Mouse (Mus musculus) G1E-ER4 (cell line): ENCODE data around the gene Gpr19. TPM values are rescaled to one million over a fixed set of nuclear protein-coding genes. Genes with fewer than 3 reads are reported as not detected.

Experiments used
- GATA1 ChIP-seq: IDR thresholded peaks from one replicate; pipeline ENCODE4 v1.8.0; 2012; ENCODE audit warnings: low read length, inconsistent platforms
- polyA plus RNA-seq: library from polyadenylated mRNA; stranded (reverse); fragments of >175 nt; gene quantifications from 2 replicates; pipeline ENCODE4 v1.2.3, GENCODE M21; 2012

Gpr19 gene
- polyA plus RNA-seq, result 1.7 and 1.8 TPM in 2 replicates

DNA sequence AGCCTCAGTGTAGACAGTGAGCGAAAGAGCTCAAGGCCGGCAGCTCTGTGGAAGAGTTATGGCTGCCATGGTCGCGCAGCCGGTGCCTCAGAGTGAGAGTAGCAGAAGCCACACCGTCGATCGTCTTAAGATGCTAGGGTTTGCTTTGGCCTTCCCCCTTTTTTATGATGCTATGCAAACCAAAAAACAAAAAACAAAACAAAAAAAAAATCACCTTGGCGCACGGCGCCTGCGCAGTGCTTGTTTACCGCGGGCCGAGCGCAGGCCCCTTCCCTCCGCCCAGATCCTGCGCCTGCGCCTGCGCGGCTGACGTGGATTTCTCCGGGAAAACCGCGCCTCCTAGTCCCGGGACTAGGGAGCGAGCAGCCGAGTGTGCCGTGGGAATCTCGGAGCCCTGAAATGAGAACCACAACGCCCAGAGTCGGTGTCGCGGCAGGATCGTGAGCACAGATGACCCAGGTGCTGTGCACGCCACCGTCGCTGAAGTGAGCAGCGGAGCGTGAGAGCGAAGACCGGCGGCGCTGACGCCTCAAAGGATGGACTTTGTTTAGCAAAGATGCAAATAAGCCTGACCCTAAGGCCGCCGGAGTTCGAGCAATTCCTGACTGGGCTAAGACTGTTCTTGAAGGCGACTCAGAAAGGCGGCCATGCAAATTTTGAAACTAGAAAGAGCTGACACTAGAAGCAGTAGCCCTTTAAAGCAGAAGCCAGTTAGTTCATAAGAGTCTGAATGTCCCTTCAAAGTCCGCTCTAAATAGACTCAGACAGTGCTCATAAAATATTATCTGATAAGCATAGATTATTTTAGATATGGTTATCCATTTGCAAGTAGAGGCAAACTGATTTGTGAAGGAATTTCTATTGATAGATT is at the start of gene Gpr19:
Gpr19 (minus strand) TSS at position 484 of the 871 bp plus-strand sequence.
- no peak for TF ChIP-seq GATA1

- TF ChIP-seq GATA1, result no peak
Measured at GRCm38 (mm10) chr6:134947311-134948087, 49.1 kb upstream of the Gpr19 start.

GRCm38 (mm10) chr6:134946858-134947257 is 48.5 kb upstream of the Gpr19 start:
- no peak for TF ChIP-seq GATA1

GRCm38 (mm10) chr6:134946054-134946453 is 47.7 kb upstream of the Gpr19 start:
- TF ChIP-seq GATA1, result no peak

GRCm38 (mm10) chr6:134943759-134944407 is 45.5 kb upstream of the Gpr19 start:
- no peak for TF ChIP-seq GATA1

DNA sequence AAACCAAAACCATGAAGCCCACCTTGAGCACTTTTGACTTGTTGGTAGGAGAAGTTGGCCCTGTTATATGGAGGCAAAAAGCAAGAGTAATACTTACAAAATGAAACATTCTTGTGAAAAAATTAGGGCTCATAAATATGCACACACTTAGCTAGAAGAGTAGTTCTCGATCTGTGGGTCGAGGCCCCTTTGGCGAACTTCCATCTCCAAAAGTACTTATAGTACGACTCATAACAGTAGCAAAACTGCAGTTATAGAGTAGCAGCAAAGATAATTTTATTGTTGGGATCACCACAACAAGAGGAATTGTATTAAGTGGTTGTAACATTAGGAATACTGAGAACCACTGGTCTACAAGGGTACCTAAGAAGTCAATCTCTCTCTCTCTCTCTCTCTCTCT is 41.4 kb upstream of the Gpr19 start:
- no peak for TF ChIP-seq GATA1

DNA sequence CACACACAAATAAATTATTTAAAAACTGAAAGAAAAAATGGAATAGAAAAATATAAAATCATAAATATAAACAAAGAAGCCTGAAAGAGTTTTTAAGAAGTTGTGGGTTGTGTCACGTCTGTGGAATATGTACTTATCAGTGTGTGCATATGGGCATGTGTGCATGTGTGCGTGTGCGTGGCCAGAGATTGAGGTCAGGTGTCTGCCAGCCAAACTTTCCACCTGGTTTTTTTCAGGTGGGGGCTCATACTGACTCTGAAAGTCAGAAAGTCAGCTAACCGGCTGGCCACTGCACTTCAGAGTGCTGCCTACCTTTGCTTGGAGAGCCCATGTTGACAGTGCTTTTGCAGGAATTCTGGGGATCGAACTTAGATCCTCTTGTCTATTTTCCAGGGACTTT is 35.9 kb upstream of the Gpr19 start:
- no peak for TF ChIP-seq GATA1

DNA sequence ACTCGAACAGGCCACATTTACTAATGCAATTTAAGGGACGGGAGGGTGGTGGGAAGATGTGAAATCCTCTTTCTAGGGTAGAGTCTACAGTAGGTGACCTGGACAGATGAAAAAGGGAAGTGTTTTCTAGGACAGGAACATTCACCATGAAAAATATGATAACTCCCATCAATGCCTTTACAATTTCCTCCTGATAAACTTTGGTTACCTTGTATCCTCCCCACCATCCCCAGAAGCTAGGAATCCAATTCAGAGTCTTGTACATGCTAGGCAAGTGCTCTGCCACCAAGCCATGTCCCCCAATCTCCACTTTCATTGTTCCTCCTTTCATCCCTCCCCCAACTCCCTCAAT is 34.8 kb upstream of the Gpr19 start:
- TF ChIP-seq GATA1, result no peak

DNA sequence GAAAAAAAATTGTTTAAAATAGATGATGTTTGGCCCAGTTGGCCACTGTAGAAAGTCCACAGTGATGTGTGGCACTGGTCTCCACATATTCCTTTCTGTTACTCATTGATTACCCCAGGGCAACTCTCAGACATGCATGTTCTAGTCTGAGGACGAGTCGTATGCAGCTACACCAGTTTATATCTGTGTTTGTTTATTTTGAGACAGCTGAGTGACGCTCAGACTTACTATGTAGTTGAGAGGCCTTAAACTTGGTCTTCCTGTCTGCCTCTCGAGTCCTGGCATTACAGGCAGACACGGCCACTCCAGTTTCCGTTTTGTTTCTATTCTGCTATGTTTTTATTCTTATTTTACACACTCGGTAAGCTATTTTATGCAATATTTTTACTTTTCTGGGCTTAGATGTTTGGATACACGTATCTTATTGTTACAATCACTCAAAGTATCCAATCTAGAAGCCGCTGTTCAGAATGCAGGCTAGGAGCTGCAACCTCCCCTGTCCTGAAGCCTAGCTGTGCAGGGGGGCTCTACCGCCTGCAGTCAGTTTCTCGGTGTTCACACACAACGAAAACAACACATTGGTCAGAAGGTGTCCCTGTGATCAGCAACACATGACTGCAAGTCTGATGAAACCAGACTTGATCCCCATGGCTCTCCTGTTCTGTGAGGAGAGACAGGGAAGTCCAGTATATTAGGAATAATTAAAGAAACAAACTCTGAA is 34.3 kb upstream of the Gpr19 start:
- TF ChIP-seq GATA1, result no peak

DNA sequence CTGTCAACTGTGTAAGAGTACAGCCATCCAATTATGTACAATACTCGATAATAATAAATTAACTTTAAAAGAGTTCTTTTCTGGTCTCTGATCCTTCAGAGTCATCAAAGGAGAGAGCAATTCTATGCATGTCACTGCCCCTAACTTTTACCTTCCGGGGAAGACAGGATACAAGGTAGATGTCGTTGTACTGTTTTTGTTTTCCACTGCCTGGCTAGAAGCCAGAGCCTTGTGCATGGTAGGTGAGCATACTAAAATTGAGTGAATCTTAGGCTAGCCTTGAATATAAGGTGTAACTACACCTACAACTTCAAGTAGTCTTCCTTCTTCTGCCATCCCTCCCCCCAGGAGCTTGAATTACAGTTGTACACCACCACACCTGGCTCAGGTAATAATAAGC is 32.8 kb upstream of the Gpr19 start:
- TF ChIP-seq GATA1, result no peak

DNA sequence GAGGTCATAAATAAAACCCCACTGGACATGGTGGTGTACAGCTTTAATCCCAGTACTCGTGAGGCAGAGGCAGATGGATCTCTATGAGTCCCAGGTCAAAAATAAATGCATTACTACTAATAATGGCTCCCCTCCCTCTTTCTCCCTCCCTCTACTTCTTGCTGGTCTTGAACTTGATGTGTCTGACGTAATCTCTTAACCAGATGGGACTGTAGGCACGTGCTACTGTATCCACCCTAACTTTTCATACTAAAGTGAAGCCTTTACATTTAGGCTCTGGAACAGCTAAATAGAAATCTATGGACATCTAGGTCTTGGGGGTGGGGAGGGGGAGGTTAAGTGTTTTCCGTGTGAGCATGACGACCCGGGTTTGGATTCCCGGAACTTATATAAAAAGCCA is 32.0 kb upstream of the Gpr19 start:
- TF ChIP-seq GATA1, result no peak

DNA sequence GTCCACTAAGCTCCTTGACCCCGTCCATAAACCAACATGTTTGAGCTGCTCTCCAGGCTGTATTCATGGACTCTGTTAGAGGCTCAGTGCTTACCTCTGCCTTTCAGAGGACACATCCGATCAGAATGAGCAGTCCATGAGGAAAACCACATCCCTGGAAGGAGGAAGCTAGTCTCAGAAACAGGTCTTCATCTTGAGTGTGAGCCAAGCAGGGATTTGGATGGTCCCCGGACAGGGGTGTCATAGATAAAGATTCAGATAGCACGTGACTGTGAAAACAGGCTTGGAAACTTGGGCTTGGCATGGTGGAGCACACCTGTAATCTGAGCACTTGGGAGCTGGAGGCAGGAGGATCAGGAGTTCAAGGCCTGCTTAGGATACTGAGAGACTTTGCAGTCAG is 31.5 kb upstream of the Gpr19 start:
- no peak for TF ChIP-seq GATA1

GRCm38 (mm10) chr6:134928889-134929310 is 30.5 kb upstream of the Gpr19 start:
- no peak for TF ChIP-seq GATA1

GRCm38 (mm10) chr6:134928096-134928888 is 29.9 kb upstream of the Gpr19 start:
- no peak for TF ChIP-seq GATA1

DNA sequence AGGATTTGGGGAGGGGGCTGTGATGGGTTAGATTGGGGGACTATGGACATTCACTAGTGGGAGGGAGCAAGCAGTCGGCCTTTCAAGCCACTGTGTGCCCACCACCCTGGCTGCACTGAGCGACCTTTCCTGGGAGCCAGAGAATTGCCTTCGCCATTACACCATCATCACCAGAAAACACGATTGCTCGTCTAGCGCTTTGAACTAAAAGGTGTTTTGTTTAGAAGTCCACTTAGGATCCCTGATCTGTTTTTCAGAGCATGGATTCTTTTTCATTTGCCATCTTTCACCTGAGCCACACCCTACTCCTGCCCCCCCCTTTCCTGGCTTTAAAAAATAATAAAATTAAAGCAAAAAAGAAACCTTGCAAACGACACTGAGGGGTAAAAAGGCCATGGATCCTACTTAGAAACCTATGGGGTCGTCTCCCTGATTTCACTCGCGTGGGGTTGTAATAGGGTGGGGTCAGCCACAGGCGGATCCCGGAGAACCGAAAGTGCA is 29.3 kb upstream of the Gpr19 start:
- no peak for TF ChIP-seq GATA1
